Mouse (Mus musculus) CD4-positive, CD25-positive, alpha-beta regulatory T cell, adult 2 months (primary cell): ENCODE results near the gene Olfr804.

ENCODE experiments used
- DNase-seq: peaks from one replicate; pipeline ENCODE4 v3.0.0-alpha.2; 2012; ENCODE audit warnings: low read depth, low spot score

Gene Olfr804

DNA sequence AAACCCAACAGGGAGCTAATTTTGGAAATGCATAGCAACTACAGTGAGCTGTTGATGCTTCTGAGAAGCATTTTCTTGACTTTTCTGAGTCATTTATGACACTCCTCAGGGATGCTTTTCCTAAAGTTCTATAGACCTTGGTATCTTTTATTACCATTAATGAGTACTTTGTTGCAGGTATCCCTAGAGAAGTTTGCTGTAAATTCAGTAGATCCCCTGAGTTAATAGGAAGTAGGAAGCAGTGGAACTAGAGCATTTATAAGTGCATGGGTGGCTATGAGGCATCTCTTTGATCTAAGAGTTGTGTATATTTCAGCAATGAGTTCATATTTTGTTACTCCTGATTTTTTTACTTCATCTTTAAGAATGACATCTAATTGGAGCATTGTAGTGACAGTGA lies at the start of gene Olfr804:
Olfr804 (plus strand) TSS at position 301 of the 400 bp plus-strand sequence.
- no peak for DNase-seq

DNA sequence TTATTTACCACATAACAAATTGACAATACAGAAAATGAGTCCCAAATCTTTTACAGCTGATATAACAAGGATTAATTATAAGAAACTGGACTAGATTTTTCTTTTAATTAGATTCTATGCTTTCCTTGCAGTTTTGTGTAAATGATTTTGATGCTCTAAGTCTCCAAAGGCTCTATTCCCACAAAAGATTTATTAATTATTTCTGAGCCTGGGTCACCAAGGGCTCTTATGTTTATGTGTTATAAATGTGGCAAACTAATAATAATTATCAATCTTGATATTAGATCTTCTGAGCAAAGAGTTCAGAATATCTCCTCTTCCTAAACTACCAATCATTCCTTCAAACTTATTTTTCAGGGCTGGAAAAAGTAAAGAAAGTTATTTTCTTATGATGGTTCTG lies 45.6 kb upstream of the Olfr804 start, which contains the start of gene Olfr800:
Olfr800 (plus strand) TSS at position 301 of the 400 bp plus-strand sequence.
- DNase-seq: no peak

DNA sequence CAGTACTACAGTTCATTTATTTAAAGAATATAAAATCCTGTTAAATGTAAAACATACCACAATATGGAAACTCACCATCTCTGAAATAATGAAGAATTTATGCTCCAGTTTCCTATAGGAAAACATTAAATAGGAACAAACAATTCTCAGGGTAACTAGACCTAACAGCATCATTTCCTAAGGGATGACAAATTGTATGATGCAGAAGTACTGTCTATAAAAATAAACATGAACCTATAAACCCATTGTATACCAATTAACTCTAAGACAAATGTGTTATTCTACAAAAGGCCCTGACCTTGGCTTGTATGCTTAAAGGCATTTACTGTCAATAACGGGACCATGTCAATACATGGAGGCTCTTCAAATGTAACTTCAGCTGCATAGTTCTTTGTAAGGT lies 29.2 kb upstream of the Olfr804 start, which contains the start of gene Olfr801:
Olfr801 (minus strand) TSS at position 101 of the 400 bp plus-strand sequence.
- no peak for DNase-seq

- no peak for DNase-seq
These were observed 14.9 kb upstream of the Olfr804 start, which contains the start of gene Olfr802 for GRCm38 (mm10) chr10:129688069-129688468. TSS of gene Olfr802 (minus strand) at chr10:129688169.

DNA sequence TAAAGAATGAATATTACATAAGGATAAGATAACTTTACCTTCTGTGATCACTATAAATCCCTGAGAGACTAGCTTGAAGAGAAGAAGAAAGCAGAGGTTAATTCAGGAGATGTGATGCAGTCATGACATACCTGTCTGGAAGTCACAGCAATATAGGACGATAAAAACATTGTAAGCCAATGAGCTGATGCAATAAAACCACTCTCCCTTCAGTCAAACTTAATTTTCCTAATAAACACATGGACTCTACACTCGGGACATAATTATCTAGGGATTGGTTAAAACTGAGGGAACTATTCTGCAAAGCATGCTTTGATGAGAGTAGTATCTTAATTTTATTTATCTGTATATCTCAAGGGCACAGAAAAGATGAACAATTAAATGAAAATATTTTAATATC lies 8.8 kb upstream of the Olfr804 start, which contains the start of gene Olfr803:
Olfr803 (minus strand) TSS at position 101 of the 400 bp plus-strand sequence.
- no peak for DNase-seq

DNA sequence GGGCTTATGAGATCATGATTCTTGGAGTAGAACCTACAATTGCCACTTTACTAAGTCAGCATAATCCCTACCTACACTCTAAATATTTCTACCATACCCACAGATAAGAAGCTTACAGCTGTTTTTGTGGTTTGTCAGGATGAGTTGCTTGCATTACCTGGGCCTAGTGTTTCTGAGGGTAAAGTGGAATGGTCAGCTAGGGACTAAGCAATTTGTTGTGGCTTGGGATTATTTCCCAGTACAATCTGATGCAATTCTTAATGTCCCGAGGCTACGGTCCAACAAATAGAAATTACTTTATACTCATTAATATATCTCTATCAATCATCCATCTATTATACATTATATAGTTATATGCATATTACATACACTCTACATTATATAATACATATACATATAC lies 26.3 kb downstream of the Olfr804 start, which contains the start of gene Olfr805:
Olfr805 (minus strand) TSS at position 101 of the 400 bp plus-strand sequence.
- no peak for DNase-seq

DNA sequence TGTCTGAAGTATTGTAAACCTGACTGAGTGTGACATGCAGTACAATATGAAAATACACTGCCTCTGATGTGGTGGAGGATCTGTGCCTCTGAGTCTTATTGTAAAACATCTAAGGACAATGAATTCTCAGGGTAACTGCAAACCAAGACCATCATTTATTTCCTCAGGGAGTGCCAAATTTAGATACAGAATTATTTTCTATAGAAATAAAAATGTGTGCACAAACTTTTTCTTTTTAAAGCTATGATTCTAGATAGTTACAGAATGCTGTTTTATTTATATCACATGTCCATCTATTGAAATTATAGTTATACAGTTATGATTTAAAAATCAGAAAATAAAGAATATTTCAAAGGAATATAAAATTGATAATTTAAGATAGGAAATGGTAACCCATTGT lies 38.8 kb downstream of the Olfr804 start, which contains the start of gene Olfr806:
Olfr806 (minus strand) TSS at position 101 of the 400 bp plus-strand sequence.
- no peak for DNase-seq

DNA sequence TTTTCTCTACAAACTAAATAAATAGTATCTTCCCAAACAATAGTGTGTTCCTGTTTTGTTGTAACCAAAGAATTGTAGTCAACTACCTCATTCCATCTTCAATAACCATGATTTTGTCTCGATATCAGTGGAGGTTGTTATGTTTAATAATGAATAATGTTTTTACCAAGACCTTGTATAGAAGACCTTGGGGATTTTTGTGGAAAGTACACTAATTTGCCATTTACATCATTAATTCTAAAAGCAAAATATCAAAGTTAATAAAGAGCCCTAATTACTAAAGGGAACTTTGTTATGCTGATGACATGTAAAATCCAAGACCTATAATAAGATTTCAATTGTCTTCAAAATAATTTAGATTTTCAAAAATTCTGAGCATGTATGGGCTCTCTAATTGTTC lies 54.7 kb downstream of the Olfr804 start, which contains the start of gene Olfr807:
Olfr807 (minus strand) TSS at position 101 of the 400 bp plus-strand sequence.
- DNase-seq: no peak
